Mouse (Mus musculus) liver, adult (tissue): ENCODE data around the gene Clic5.

Source experiments
- GATA4 ChIP-seq: IDR thresholded peaks from 2 replicates; pipeline ENCODE4 v1.6.1; 2014; ENCODE audit warnings: mild to moderate bottlenecking, low read length; ENCODE audit not compliant: insufficient replicate concordance

Clic5 gene

DNA sequence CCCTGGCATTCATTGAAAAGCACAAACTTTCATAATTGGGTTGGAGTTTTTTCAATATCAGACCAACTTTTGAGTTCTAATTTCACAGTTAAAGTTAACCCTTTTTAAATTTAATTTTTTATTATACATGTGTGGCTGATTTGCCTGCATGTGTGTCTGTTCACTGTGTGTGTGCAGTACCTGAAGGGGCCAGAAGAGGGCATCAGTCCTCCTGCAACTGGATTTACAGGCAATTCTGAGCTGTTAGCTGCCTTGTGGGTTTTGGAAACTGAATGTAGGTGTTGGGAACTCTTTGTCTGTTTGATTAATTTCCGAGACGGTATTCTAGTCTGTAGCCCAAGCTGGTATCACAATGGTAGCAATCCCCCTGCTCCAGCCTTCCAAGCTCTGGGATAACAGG lies 52.4 kb downstream of the Clic5 start:
- TF ChIP-seq GATA4 = no peak

GRCm38 (mm10) chr17:44244096-44244495 lies 55.7 kb downstream of the Clic5 start:
- no peak for TF ChIP-seq GATA4

DNA sequence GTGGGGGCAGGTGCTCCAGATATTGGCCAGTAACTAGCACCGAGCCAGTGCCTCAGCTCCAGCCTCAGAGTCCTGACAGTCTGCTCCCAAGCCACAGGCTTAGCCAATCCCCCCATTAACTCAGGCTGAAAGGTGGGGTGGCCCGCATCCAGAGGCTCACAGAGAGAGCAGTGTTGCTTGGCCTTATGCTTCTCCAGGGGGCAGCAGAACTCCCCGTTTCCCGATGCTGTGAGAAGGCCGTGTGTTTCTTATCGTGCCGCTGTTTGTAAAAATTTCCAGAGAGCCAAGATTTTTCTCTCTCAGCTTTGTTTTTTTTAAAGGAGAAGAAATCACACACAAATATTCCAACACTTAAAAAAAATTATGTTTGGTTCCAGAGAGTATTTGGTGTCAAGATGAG lies 56.2 kb downstream of the Clic5 start:
- no peak for TF ChIP-seq GATA4

DNA sequence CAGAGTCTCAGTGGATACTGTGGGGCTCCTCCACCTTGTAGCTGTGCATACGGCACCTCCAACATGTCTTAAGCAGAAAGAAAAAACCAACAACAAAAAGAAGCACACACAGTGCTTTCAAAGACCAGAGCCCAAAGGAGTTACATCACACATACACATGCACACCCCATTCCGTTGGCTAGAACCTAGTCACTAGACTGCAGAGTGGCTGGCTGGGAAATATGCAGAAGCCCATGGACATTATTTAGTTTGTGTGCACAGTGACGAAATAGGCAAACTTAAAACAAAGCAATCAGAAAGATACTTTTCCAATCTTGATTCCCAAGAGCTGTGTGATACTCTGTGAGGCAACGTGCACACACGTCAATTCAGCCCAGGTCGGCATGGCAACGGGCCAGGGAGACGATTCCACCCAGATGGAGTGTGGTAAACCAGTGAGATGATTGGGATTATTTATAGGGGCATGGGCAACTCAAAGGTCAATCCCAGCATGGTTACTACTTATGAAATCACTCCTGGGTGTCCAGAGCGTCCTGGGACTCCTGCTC lies 57.8 kb downstream of the Clic5 start:
- no peak for TF ChIP-seq GATA4

GRCm38 (mm10) chr17:44249544-44249943 lies 61.2 kb downstream of the Clic5 start:
- TF ChIP-seq GATA4 = no peak

- no peak for TF ChIP-seq GATA4
Measured at GRCm38 (mm10) chr17:44252653-44253052, 64.3 kb downstream of the Clic5 start.

GRCm38 (mm10) chr17:44254698-44255097 lies 66.3 kb downstream of the Clic5 start:
- TF ChIP-seq GATA4 = no peak

DNA sequence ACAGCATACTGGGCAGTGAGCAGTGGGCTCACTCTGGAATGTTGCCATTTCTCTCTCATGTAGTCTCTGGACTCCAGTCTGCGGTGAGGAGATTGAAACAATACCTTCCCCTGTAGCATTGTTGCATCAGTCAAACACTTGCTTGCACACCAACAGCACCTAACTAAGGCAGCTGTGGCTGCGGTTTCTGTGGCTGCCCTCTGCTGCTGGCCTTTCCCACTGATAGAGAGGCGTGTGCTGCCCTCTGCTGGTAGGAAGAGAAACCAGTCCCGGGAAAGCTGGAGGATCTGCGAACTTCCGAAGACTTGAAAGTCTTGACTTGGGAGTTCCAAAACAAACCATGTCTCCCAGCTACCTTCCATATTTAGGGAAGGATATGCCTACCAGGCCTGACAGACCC lies 68.2 kb downstream of the Clic5 start:
- no peak for TF ChIP-seq GATA4

DNA sequence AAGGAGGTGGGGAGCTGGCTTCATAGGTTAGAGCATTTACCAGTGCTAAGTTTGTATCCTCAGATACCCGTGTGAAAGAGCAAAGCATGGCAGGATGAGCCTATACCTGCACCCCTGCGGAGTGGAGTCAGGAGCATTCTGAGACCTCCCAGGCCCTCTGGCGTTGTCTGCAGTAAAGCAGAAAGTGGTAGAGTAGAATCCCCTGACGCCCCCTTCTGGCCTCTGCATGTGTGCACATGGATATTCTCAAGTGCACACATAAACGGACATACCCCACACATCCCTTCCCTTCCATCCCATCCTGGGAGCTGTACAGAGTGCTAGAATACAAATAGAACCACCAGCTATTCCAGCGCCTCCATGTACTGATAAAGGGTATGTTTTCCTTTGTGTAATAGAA lies 70.9 kb downstream of the Clic5 start:
- no peak for TF ChIP-seq GATA4

DNA sequence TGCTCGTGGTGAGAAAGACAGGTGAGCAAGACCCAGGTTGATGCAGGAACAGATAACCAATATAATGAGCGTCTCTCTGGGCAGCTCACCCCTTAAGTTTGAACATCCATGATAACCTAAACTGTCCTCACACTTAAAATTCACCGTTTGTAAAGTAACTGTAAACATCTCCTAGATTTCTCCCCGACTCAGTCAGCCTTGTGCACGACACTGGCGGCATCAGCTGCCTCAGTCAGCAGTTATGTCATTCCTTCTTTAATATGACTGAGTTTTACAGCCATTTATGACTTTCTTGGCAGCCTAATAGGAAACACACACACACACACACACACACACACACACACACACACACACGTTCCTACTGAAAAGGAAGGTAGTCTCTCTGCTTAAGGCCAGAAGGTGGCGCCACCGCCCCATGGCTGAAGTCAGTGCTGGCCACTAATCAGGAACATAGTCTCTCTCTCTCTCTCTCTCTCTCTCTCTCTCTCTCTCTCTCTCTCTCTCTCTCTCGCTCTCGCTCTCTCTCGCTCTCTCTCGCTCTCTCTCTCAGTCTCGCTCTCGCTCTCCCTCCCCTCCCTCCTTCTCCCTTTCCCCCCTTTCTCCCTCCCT lies 73.3 kb downstream of the Clic5 start:
- TF ChIP-seq GATA4 = no peak; the same call in 1 of the 2 replicates

GRCm38 (mm10) chr17:44270043-44270442 lies 81.7 kb downstream of the Clic5 start:
- no peak for TF ChIP-seq GATA4

DNA sequence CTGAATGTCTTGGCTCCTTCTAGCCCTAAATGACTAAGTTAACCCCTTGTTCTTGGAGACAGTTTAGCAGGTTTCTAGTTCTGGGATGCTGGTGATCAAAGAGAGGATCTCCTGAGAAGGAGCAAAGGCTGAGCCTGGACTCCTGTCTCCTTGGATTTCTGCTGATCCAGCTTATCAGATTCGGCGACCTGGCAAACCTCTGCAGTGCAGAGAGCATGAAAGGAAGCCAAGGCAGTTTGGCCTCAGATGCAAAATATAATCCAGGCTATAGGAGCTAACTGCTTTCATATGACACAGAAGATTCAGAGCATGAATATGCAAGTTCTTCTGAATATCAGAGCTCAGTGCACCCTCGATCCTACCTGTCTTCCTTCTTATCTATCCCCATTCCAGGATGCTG lies 83.0 kb downstream of the Clic5 start:
- TF ChIP-seq GATA4 = no peak

DNA sequence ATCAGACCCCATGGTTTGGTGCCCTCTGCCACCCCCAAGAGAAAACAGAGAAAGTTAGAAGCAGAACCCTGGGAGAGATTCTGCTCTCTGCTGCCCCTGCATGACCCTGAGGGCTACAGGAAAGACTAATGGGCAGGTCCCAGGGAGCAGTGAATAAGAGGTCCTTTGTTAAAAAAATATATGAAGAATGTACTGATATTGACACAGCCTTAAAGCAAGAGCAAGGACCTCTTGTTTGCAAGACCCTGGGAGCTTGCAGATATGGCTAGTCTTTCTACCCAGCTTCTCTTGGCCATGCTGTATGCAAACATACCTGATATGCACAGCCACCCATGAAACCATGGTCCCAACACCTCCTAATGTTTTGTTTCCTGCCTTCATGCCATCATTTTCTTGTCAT lies 86.4 kb downstream of the Clic5 start:
- TF ChIP-seq GATA4 = no peak

DNA sequence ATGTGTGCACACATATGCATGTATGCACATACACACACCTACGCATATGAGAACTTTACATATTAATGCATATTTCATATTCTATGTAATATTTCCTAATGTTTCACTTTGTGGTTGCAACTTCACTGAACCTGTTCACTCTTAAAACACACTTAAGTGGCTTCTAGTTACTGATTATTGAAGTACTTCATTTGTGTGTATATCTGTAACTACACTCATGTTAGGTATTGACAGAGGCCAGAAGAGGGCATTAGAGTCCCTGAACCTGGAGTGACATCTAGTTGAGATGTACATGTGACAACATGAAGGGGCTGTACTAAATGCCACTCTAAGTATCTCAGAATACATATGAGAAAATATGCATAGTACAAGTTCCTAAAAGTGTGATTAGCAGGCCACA lies 99.9 kb downstream of the Clic5 start:
- TF ChIP-seq GATA4 = no peak

- no peak for TF ChIP-seq GATA4
Measured at GRCm38 (mm10) chr17:44297221-44297620, 108.8 kb downstream of the Clic5 start.

DNA sequence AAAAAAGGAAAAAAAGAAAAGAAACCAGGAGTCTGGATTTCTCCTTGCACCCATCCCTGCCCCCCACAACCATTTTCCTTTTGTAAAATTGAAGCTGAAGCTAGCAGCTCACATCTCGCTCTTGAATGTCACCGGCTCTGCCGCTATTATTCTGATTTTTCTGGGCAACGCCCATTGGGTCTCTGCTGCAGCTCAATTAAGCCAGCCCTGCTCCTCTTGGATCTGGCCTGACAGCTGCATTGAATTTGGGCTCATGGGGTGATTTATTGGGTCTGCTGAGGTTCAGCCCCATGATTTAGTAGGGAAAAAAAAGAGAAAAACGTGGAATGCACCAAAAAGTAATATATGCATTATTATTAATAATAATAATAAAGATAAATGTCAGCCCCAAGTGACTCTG lies 111.9 kb downstream of the Clic5 start:
- no peak for TF ChIP-seq GATA4

DNA sequence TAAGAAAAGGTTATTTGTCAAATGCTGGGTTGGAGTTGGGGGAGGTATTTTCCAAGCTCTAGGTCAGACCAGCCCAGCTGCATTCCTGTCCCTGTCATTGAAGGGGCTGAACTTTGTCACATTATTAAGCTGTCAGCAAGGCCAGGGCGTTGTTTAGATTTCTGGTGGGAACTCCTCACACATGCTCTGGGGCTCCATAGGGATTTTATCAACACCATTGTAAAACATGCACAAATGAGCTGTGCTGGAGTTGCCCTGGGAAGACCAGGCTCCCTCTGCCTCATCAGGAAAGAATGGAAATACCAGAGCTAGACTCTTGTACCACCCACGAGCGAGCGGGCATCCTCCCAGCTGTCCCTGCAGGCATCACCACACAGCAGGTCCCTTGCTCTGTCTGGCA lies 112.3 kb downstream of the Clic5 start:
- TF ChIP-seq GATA4 = no peak

GRCm38 (mm10) chr17:44301224-44301811 lies 112.9 kb downstream of the Clic5 start:
- no peak for TF ChIP-seq GATA4

- no peak for TF ChIP-seq GATA4
Measured at GRCm38 (mm10) chr17:44304076-44304475, 115.7 kb downstream of the Clic5 start.
